Mouse (Mus musculus): ENCODE data around the gene Gm45713. TPM values are rescaled to one million over a fixed set of nuclear protein-coding genes. Genes with fewer than 3 reads are reported as not detected.

The Gm45713 gene
- total RNA-seq, 2 experiments from 2014 or later = not detected

- DNase-seq = no peak
Observed at GRCm38 (mm10) chr7:45095367-45095766, 40.7 kb downstream of the Gm45713 start.

GRCm38 (mm10) chr7:45094121-45094520 is 41.9 kb downstream of the Gm45713 start:
- DNase-seq = no peak

- no peak for DNase-seq
Observed at GRCm38 (mm10) chr7:45093516-45093905, 42.5 kb downstream of the Gm45713 start.

- no peak for DNase-seq
Observed at GRCm38 (mm10) chr7:45092828-45093515, 43.1 kb downstream of the Gm45713 start.

- DNase-seq = peak; percentile 75 to 86
Observed at GRCm38 (mm10) chr7:45092048-45092447, 44.0 kb downstream of the Gm45713 start, which contains the start of gene Rcn3. Gene Rcn3 (minus strand): TSS chr7:45092221.

- no peak for DNase-seq
Observed at GRCm38 (mm10) chr7:45091001-45091990, 44.7 kb downstream of the Gm45713 start.

- DNase-seq = no peak
Observed at GRCm38 (mm10) chr7:45090251-45090977, 45.6 kb downstream of the Gm45713 start.

GRCm38 (mm10) chr7:45088597-45088996 is 47.4 kb downstream of the Gm45713 start:
- no peak for DNase-seq

- DNase-seq = no peak
Observed at GRCm38 (mm10) chr7:45086084-45086483, 49.9 kb downstream of the Gm45713 start.

- DNase-seq = no peak
Observed at GRCm38 (mm10) chr7:45083300-45083890, 52.6 kb downstream of the Gm45713 start.

GRCm38 (mm10) chr7:45082401-45083299 is 53.4 kb downstream of the Gm45713 start:
- DNase-seq = peak in 1 of 2 experiments; percentile 56

- DNase-seq = no peak
Observed at GRCm38 (mm10) chr7:45081016-45081415, 55.0 kb downstream of the Gm45713 start.

GRCm38 (mm10) chr7:45079856-45080255 is 56.2 kb downstream of the Gm45713 start:
- DNase-seq = peak; percentile 92

- DNase-seq = peak; percentile 85 to 87
Observed at GRCm38 (mm10) chr7:45078513-45078912, 57.5 kb downstream of the Gm45713 start.

GRCm38 (mm10) chr7:45077829-45078228 is 58.2 kb downstream of the Gm45713 start:
- no peak for DNase-seq

GRCm38 (mm10) chr7:45077322-45077721 is 58.7 kb downstream of the Gm45713 start:
- DNase-seq = no peak

GRCm38 (mm10) chr7:45076501-45076900 is 59.5 kb downstream of the Gm45713 start:
- DNase-seq = no peak
